Mouse (Mus musculus) kidney, embryonic 15.5 days (tissue): ENCODE data around the gene Gjb4. TPM values are rescaled to one million over a fixed set of nuclear protein-coding genes. Genes with fewer than 3 reads are reported as not detected.

Source experiments
- ATAC-seq: fragments of 200-750 bp; cut with Nextera tagmentation; replicated peaks from 2 replicates; pipeline ENCODE4 v1.8.0; 2017; ENCODE audit warnings: moderate TSS enrichment; ENCODE audit not compliant: low FRiP score
- H3K27ac ChIP-seq: fragments of 300-500 bp; sonication (generic); 2 replicates; pipeline ENCODE4 v1.5.1; 2015; ENCODE audit warnings: mild to moderate bottlenecking, inconsistent platforms
- H3K27me3 ChIP-seq: fragments of 300-500 bp; sonication (generic); 2 replicates; pipeline ENCODE4 v1.6.1; 2015; ENCODE audit warnings: inconsistent platforms
- H3K36me3 ChIP-seq: fragments of 300-500 bp; sonication (generic); 2 replicates; pipeline ENCODE4 v1.6.1; 2015; ENCODE audit warnings: inconsistent platforms
- H3K4me1 ChIP-seq: fragments of 300-500 bp; sonication (generic); 2 replicates; pipeline ENCODE4 v1.6.1; 2015; ENCODE audit warnings: inconsistent platforms
- H3K4me2 ChIP-seq: fragments of 300-500 bp; sonication (generic); 2 replicates; pipeline ENCODE4 v1.6.1; 2015; ENCODE audit warnings: moderate library complexity, mild to moderate bottlenecking, inconsistent platforms
- H3K4me3 ChIP-seq: fragments of 300-500 bp; sonication (generic); replicated peaks from 2 replicates; pipeline ENCODE4 v1.5.1; 2015; ENCODE audit warnings: mild to moderate bottlenecking, inconsistent platforms
- H3K9ac ChIP-seq: fragments of 300-500 bp; sonication (generic); 2 replicates; pipeline ENCODE4 v1.6.1; 2015; ENCODE audit warnings: mild to moderate bottlenecking, inconsistent platforms
- H3K9me3 ChIP-seq: fragments of 300-500 bp; sonication (generic); replicated peaks from 2 replicates; pipeline ENCODE4 v1.6.1; 2016; ENCODE audit warnings: inconsistent platforms
- WGBS: fragments of 180-500 bp; shearing (Covaris S2); methylation state at CpG from one replicate; pipeline ENCODE4 v1.1.7; 2015; ENCODE audit warnings: mixed read lengths; 5-methylcytosine and 5-hydroxymethylcytosine counted together
- polyA plus RNA-seq: library from polyadenylated mRNA; unstranded; fragments of >200 nt; fragmentation: Nextera tagmentation; extraction: Ambion mirVana; gene quantifications from 2 replicates; pipeline ENCODE4 v1.2.1, GENCODE M21; 2015

The Gjb4 gene
- polyA plus RNA-seq, 1 experiment from 2014 or later: 1.1 TPM

GRCm38 (mm10) chr4:127368379-127368973 lies 14.6 kb upstream of the Gjb4 start:
- Histone ChIP-seq H3K9me3 (no peaks in the 10 kb centered on the region), H3K4me1 (peaks cover 15% of the 10 kb centered on the region), H3K9ac (no peak overlapping the region), H3K36me3 (no peaks in the 10 kb centered on the region), H3K27me3 (peaks cover 9% of the 10 kb centered on the region), H3K4me2 (no peak overlapping the region), H3K4me3 (no peak overlapping the region), H3K27ac (no peak overlapping the region)
- ATAC-seq: no peak
- 37% methylated on average over 13 of the region's 13 CpGs for WGBS

DNA sequence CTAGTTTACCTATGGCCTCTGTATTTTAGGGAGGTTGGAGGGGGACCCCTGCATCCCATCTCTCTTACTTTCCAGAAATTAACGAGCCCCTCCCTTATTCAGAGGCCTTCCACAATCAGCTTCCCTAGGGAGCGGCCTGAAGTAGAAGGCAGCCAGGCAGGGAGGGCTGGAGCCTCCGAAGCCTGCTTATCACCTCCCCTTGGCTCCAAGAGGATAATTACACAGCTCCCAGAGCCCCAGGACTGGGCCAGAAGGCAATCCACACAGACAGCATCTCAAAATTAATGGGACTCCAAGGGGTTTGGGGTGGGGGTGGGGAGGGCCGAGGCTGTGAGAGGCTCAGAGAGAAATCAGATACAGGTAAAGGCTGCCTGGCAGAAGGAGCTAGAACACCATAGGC lies 12.0 kb upstream of the Gjb4 start:
- Histone ChIP-seq H3K36me3 (no peaks in the 10 kb centered on the region), H3K4me3 (no peak overlapping the region), H3K9me3 (no peaks in the 10 kb centered on the region), H3K4me1 (peaks cover 14% of the 10 kb centered on the region), H3K4me2 (no peak overlapping the region), H3K27me3 (peaks cover 9% of the 10 kb centered on the region), H3K27ac (no peak overlapping the region), H3K9ac (no peak overlapping the region)
- no peak for ATAC-seq
- 21% methylated on average over 4 of the region's 4 CpGs for WGBS

GRCm38 (mm10) chr4:127365433-127365832 lies 11.6 kb upstream of the Gjb4 start:
- H3K9me3 ChIP-seq: no peaks in the 10 kb centered on the region
- no peak overlapping the region for H3K4me2 ChIP-seq
- H3K9ac ChIP-seq: no peak overlapping the region
- ATAC-seq: no peak
- H3K4me3 ChIP-seq: no peak overlapping the region
- no peak overlapping the region for H3K27ac ChIP-seq
- H3K4me1 ChIP-seq: peaks cover 14% of the 10 kb centered on the region
- 24% methylated on average over 5 of the region's 5 CpGs for WGBS
- peaks cover 9% of the 10 kb centered on the region for H3K27me3 ChIP-seq
- H3K36me3 ChIP-seq: no peaks in the 10 kb centered on the region

DNA sequence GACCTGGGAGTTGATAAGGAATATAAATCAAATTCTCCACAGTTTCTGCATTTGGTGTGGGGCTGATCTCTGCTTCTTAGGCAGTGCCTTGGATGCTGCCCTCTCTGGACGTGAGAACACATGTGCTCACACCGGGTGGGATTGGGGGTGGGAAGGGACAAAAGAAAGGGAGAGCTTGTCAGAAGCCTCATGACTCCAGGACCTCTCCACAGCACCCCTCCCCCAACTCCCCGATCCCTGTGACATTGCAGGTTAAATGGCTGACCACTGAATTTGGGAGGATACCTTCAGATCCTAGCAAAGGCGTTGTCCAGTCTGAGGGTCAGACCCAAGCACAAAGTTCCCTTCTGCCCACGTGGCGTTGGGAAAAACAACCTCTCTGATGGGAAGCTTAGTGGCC lies 10.6 kb upstream of the Gjb4 start:
- 56% methylated on average over 6 of the region's 6 CpGs for WGBS

GRCm38 (mm10) chr4:127363331-127363730 lies 9.4 kb upstream of the Gjb4 start:
- H3K27me3 ChIP-seq: peaks cover 8% of the 10 kb centered on the region
- WGBS: 67% methylated on average over 4 of the region's 4 CpGs
- H3K9ac ChIP-seq: no peak overlapping the region
- H3K27ac ChIP-seq: no peak overlapping the region
- H3K4me1 ChIP-seq: peaks cover 19% of the 10 kb centered on the region
- H3K4me3 ChIP-seq: no peak overlapping the region
- no peak for ATAC-seq
- H3K4me2 ChIP-seq: no peak overlapping the region
- H3K36me3 ChIP-seq: no peaks in the 10 kb centered on the region
- no peaks in the 10 kb centered on the region for H3K9me3 ChIP-seq

More for the DNA sequence above, 10.6 kb upstream of the Gjb4 start:
- ATAC-seq: no peak
- Histone ChIP-seq H3K4me2 (no peak overlapping the region), H3K27ac (no peak overlapping the region), H3K4me1 (peaks cover 21% of the 10 kb centered on the region), H3K9me3 (no peaks in the 10 kb centered on the region), H3K9ac (no peak overlapping the region), H3K36me3 (no peaks in the 10 kb centered on the region), H3K27me3 (peaks cover 9% of the 10 kb centered on the region), H3K4me3 (no peak overlapping the region)

DNA sequence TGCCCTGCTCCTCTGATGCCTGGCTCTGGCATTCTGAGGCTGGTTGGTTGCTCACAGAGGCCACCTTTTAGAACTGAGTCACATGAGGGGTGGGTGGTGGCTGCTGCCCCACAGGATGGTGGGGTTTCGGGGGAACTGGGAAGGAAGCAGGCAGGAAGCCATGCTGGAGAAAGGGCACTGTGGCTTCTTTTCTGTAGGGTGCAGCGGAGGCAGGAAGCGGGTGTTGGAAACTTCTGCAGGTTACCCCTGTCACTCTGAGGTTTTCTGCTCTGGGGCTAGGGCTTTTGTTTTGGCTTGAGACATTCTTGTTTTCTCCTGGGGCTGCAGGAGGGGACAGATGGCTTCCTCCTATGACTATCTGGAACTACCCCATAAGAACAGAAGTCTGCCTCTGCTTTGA lies 8.6 kb upstream of the Gjb4 start:
- no peak for ATAC-seq
- H3K27me3 ChIP-seq: peaks cover 8% of the 10 kb centered on the region; the same call in 1 of the 2 replicates
- H3K36me3 ChIP-seq: no peaks in the 10 kb centered on the region
- WGBS: 74% methylated on average over 3 of the region's 3 CpGs
- H3K9me3 ChIP-seq: no peaks in the 10 kb centered on the region
- H3K4me1 ChIP-seq: peaks cover 27% of the 10 kb centered on the region
- no peak overlapping the region for H3K4me3 ChIP-seq
- no peak overlapping the region for H3K9ac ChIP-seq
- H3K4me2 ChIP-seq: no peak overlapping the region
- no peak overlapping the region for H3K27ac ChIP-seq

DNA sequence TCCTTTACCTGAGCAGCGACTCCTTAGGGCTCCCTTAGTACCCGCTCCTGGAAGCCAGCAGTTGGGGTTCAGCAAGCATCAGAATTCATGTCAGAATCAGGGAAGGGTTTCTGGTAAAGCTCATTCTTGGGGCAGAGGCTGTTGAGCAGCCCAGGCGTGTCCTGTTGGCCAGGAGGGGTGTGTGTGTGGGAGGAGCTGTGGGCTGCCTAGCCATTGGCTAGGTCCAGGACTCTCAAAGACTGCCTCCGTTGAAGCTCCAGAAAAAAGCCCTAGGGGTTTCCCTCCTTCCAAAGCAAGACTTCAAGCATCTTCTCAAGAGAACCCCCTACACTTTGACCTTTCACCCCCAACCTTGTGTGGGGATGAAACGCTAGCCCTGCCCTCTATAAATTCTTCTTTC lies 4.1 kb upstream of the Gjb4 start, which contains the start of gene Gjb5:
Gene Gjb5 (minus strand): TSS at position 164 of the 400 bp plus-strand sequence.
- ATAC-seq: peak; percentile 82
- 14% methylated on average over 5 of the region's 5 CpGs for WGBS
- peak within 1 kb of the TSS; percentile 45 for H3K4me2 ChIP-seq

GRCm38 (mm10) chr4:127354506-127355485 lies 915 bp upstream of the Gjb4 start:
- Histone ChIP-seq H3K36me3 (no peaks in the 10 kb centered on the region), H3K4me1 (peaks cover 44% of the 10 kb centered on the region), H3K27ac (peak overlapping the region; percentile 56), H3K27me3 (peaks cover 3% of the 10 kb centered on the region; the same call in 1 of the 2 replicates), H3K9me3 (no peaks in the 10 kb centered on the region), H3K4me3 (no peak overlapping the region), H3K4me2 (no peak overlapping the region), H3K9ac (no peak overlapping the region)
- peak; percentile 17; the same call in 1 of the 2 replicates for ATAC-seq
- WGBS: 38% methylated on average over 15 of the region's 15 CpGs

More for the DNA sequence above, 4.1 kb upstream of the Gjb4 start, which contains the start of gene Gjb5:
- H3K9me3 ChIP-seq: no peaks in the 10 kb centered on the region
- H3K36me3 ChIP-seq: no peaks in the 10 kb centered on the region
- no peak within 1 kb of the TSS for H3K9ac ChIP-seq
- H3K4me3 ChIP-seq: peak within 1 kb of the TSS; percentile 0; the same call in 1 of the 2 replicates
- H3K4me1 ChIP-seq: peaks cover 47% of the 10 kb centered on the region
- no peak within 1 kb of the TSS for H3K27ac ChIP-seq
- peaks cover 3% of the 10 kb centered on the region; the same call in 1 of the 2 replicates for H3K27me3 ChIP-seq

- no peaks in the 10 kb centered on the region for H3K27me3 ChIP-seq
These were observed 1.3 kb downstream of the Gjb4 start for GRCm38 (mm10) chr4:127352594-127352993.

GRCm38 (mm10) chr4:127349560-127350300 lies 4.2 kb downstream of the Gjb4 start:
- WGBS: 61% methylated on average over 4 of the region's 4 CpGs
- Histone ChIP-seq H3K4me2 (no peak overlapping the region), H3K9ac (no peak overlapping the region), H3K27me3 (no peaks in the 10 kb centered on the region), H3K4me3 (no peak overlapping the region), H3K27ac (no peak overlapping the region), H3K9me3 (no peaks in the 10 kb centered on the region), H3K4me1 (peaks cover 14% of the 10 kb centered on the region), H3K36me3 (no peaks in the 10 kb centered on the region)
- no peak for ATAC-seq

More at GRCm38 (mm10) chr4:127352594-127352993, 1.3 kb downstream of the Gjb4 start:
- Histone ChIP-seq H3K4me1 (peaks cover 30% of the 10 kb centered on the region), H3K36me3 (no peaks in the 10 kb centered on the region), H3K9me3 (no peaks in the 10 kb centered on the region), H3K4me3 (no peak overlapping the region), H3K9ac (no peak overlapping the region), H3K27ac (no peak overlapping the region), H3K4me2 (no peak overlapping the region)
- ATAC-seq: no peak
- 36% methylated on average over 1 of the region's 1 CpGs for WGBS

- no peak overlapping the region for H3K4me3 ChIP-seq
- H3K27me3 ChIP-seq: no peaks in the 10 kb centered on the region
- no peaks in the 10 kb centered on the region for H3K36me3 ChIP-seq
- WGBS: 82% methylated on average over 5 of the region's 5 CpGs
- H3K4me2 ChIP-seq: no peak overlapping the region
- no peaks in the 10 kb centered on the region for H3K4me1 ChIP-seq
- no peak overlapping the region for H3K9ac ChIP-seq
- no peak for ATAC-seq
- no peak overlapping the region for H3K27ac ChIP-seq
- H3K9me3 ChIP-seq: no peaks in the 10 kb centered on the region
These were observed 8.9 kb downstream of the Gjb4 start for GRCm38 (mm10) chr4:127345000-127345399.
